Mouse (Mus musculus): ENCODE results near the gene Ube2d2b.

DNA sequence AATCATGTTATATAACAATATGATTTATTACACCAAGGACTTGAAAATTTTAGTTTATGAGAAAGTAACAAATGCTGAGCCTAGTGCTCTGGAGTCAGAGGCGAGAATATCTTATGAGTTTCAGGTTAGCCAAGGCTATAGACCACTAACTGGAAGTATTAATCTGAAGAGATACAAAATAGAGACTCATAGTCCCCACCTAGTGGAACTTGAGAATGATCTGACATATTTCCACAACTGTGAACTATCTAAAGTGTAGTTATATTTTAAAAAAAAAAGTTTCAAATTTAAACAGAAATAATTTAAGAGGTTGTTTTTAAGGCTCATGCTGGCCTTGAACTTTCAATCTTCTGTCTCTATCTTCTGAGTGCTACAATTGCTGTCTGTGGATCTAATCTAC is 47.5 kb upstream of the Ube2d2b start:
- TF ChIP-seq CTCF (IDR thresholded peaks at IDR 0.05; ENCODE audit: low read depth) (no peak), EP300 (optimal IDR thresholded peaks at IDR 0.05) (no peak)

All from stomach, postnatal 0 days (tissue).